Mouse (Mus musculus): ENCODE measurements around the gene Zbtb16. TPM values are rescaled to one million over a fixed set of nuclear protein-coding genes. Genes with fewer than 3 reads are reported as not detected.

The Zbtb16 gene
- total and polyA plus RNA-seq, 2 experiments = 7.2 to 24.2 TPM

- no peak for TF ChIP-seq POLR2A (IDR thresholded peaks at IDR 0.05; ENCODE audit: extremely low read depth, insufficient read depth, low read length)
- no peak for TF ChIP-seq CTCF (IDR thresholded peaks at IDR 0.05; ENCODE audit: low read depth, low read length)
- WGBS = 25% methylated on average over 8 of the region's 8 CpGs
- peak; percentile 99 for DNase-seq (ENCODE audit: extremely low read depth, low read depth, low spot score)
- H3K36me3 ChIP-seq (ENCODE audit: control insufficient read depth, insufficient read depth, low read length) = no peaks in the 10 kb centered on the region
- H3K79me2 ChIP-seq (ENCODE audit: control insufficient read depth, insufficient read depth, low read length) = peaks cover 10% of the 10 kb centered on the region; the same call in 1 of the 2 replicates
- H3K4me1 ChIP-seq (ENCODE audit: control insufficient read depth, insufficient read depth, low read length) = peaks cover 36% of the 10 kb centered on the region
- H3K27me3 ChIP-seq (ENCODE audit: control insufficient read depth, insufficient read depth, low read length) = no peaks in the 10 kb centered on the region
- peak overlapping the region; percentile 96 for H3K27ac ChIP-seq (replicated peaks; ENCODE audit: insufficient read depth, low read depth, low read length)
- H3K9ac ChIP-seq (ENCODE audit: low read depth, low read length) = peak overlapping the region; percentile 65
- no peak overlapping the region for H3K4me3 ChIP-seq (ENCODE audit: insufficient read depth, low read depth, low read length)
Measured at GRCm38 (mm10) chr9:48800627-48801026, 35.4 kb downstream of the Zbtb16 start.

GRCm38 (mm10) chr9:48798044-48798443 lies 38.0 kb downstream of the Zbtb16 start:
- Histone ChIP-seq H3K27ac (replicated peaks; ENCODE audit: insufficient read depth, low read depth, low read length) (peak overlapping the region; percentile 80), H3K9ac (ENCODE audit: low read depth, low read length) (peak overlapping the region; percentile 81), H3K4me1 (ENCODE audit: control insufficient read depth, insufficient read depth, low read length) (peaks cover 48% of the 10 kb centered on the region), H3K27me3 (ENCODE audit: control insufficient read depth, insufficient read depth, low read length) (no peaks in the 10 kb centered on the region), H3K79me2 (ENCODE audit: control insufficient read depth, insufficient read depth, low read length) (peaks cover 11% of the 10 kb centered on the region; the same call in 1 of the 2 replicates), H3K36me3 (ENCODE audit: control insufficient read depth, insufficient read depth, low read length) (no peaks in the 10 kb centered on the region), H3K4me3 (ENCODE audit: insufficient read depth, low read depth, low read length) (peak overlapping the region; percentile 43)
- WGBS = 19% methylated on average over 6 of the region's 6 CpGs
- TF ChIP-seq POLR2A (IDR thresholded peaks at IDR 0.05; ENCODE audit: extremely low read depth, insufficient read depth, low read length) (peak; percentile 66), CTCF (IDR thresholded peaks at IDR 0.05; ENCODE audit: low read depth, low read length) (no peak)
- DNase-seq (ENCODE audit: extremely low read depth, low read depth, low spot score) = peak; percentile 93

GRCm38 (mm10) chr9:48796267-48796822 lies 39.7 kb downstream of the Zbtb16 start:
- Histone ChIP-seq H3K27ac (replicated peaks; ENCODE audit: insufficient read depth, low read depth, low read length) (peak overlapping the region; percentile 88), H3K4me1 (ENCODE audit: control insufficient read depth, insufficient read depth, low read length) (peaks cover 44% of the 10 kb centered on the region), H3K36me3 (ENCODE audit: control insufficient read depth, insufficient read depth, low read length) (peaks cover 3% of the 10 kb centered on the region)

GRCm38 (mm10) chr9:48795740-48796139 lies 40.3 kb downstream of the Zbtb16 start:
- peak overlapping the region; percentile 88 for H3K27ac ChIP-seq (replicated peaks; ENCODE audit: insufficient read depth, low read depth, low read length)
- peak overlapping the region; percentile 56 for H3K9ac ChIP-seq (ENCODE audit: low read depth, low read length)
- peak; percentile 76 for DNase-seq (ENCODE audit: extremely low read depth, low read depth, low spot score)
- TF ChIP-seq CTCF (IDR thresholded peaks at IDR 0.05; ENCODE audit: low read depth, low read length) (no peak), POLR2A (IDR thresholded peaks at IDR 0.05; ENCODE audit: extremely low read depth, insufficient read depth, low read length) (no peak)
- peaks cover 39% of the 10 kb centered on the region for H3K4me1 ChIP-seq (ENCODE audit: control insufficient read depth, insufficient read depth, low read length)
- WGBS = 20% methylated on average over 10 of the region's 10 CpGs
- peaks cover 3% of the 10 kb centered on the region for H3K36me3 ChIP-seq (ENCODE audit: control insufficient read depth, insufficient read depth, low read length)
- H3K79me2 ChIP-seq (ENCODE audit: control insufficient read depth, insufficient read depth, low read length) = peaks cover 32% of the 10 kb centered on the region; the same call in 1 of the 2 replicates
- H3K27me3 ChIP-seq (ENCODE audit: control insufficient read depth, insufficient read depth, low read length) = no peaks in the 10 kb centered on the region
- no peak overlapping the region for H3K4me3 ChIP-seq (ENCODE audit: insufficient read depth, low read depth, low read length)

More at GRCm38 (mm10) chr9:48796267-48796822, 39.7 kb downstream of the Zbtb16 start:
- H3K27me3 ChIP-seq (ENCODE audit: control insufficient read depth, insufficient read depth, low read length) = no peaks in the 10 kb centered on the region
- peak; percentile 74 for DNase-seq (ENCODE audit: extremely low read depth, low read depth, low spot score)
- TF ChIP-seq CTCF (IDR thresholded peaks at IDR 0.05; ENCODE audit: low read depth, low read length) (no peak), POLR2A (IDR thresholded peaks at IDR 0.05; ENCODE audit: extremely low read depth, insufficient read depth, low read length) (no peak)
- WGBS = 29% methylated on average over 11 of the region's 11 CpGs
- peaks cover 27% of the 10 kb centered on the region; the same call in 1 of the 2 replicates for H3K79me2 ChIP-seq (ENCODE audit: control insufficient read depth, insufficient read depth, low read length)
- peak overlapping the region; percentile 79 for H3K9ac ChIP-seq (ENCODE audit: low read depth, low read length)
- peak overlapping the region; percentile 47 for H3K4me3 ChIP-seq (ENCODE audit: insufficient read depth, low read depth, low read length)

GRCm38 (mm10) chr9:48795095-48795494 lies 40.9 kb downstream of the Zbtb16 start:
- H3K4me1 ChIP-seq (ENCODE audit: control insufficient read depth, insufficient read depth, low read length) = peaks cover 37% of the 10 kb centered on the region
- H3K27me3 ChIP-seq (ENCODE audit: control insufficient read depth, insufficient read depth, low read length) = no peaks in the 10 kb centered on the region
- peaks cover 3% of the 10 kb centered on the region for H3K36me3 ChIP-seq (ENCODE audit: control insufficient read depth, insufficient read depth, low read length)
- no peak overlapping the region for H3K4me3 ChIP-seq (ENCODE audit: insufficient read depth, low read depth, low read length)
- peaks cover 37% of the 10 kb centered on the region; the same call in 1 of the 2 replicates for H3K79me2 ChIP-seq (ENCODE audit: control insufficient read depth, insufficient read depth, low read length)
- peak overlapping the region; percentile 37; the same call in 1 of the 2 replicates for H3K9ac ChIP-seq (ENCODE audit: low read depth, low read length)
- DNase-seq (ENCODE audit: extremely low read depth, low read depth, low spot score) = peak; percentile 88
- TF ChIP-seq CTCF (IDR thresholded peaks at IDR 0.05; ENCODE audit: low read depth, low read length) = no peak
- 18% methylated on average over 8 of the region's 8 CpGs for WGBS
- peak overlapping the region; percentile 88 for H3K27ac ChIP-seq (replicated peaks; ENCODE audit: insufficient read depth, low read depth, low read length)

GRCm38 (mm10) chr9:48794463-48794862 lies 41.6 kb downstream of the Zbtb16 start:
- peaks cover 39% of the 10 kb centered on the region; the same call in 1 of the 2 replicates for H3K79me2 ChIP-seq (ENCODE audit: control insufficient read depth, insufficient read depth, low read length)
- no peak overlapping the region for H3K4me3 ChIP-seq (ENCODE audit: insufficient read depth, low read depth, low read length)
- H3K4me1 ChIP-seq (ENCODE audit: control insufficient read depth, insufficient read depth, low read length) = peaks cover 32% of the 10 kb centered on the region
- no peak for DNase-seq (ENCODE audit: extremely low read depth, low read depth, low spot score)
- peak overlapping the region; percentile 88 for H3K27ac ChIP-seq (replicated peaks; ENCODE audit: insufficient read depth, low read depth, low read length)
- H3K9ac ChIP-seq (ENCODE audit: low read depth, low read length) = peak overlapping the region; percentile 28
- 83% methylated on average over 2 of the region's 2 CpGs for WGBS
- peaks cover 3% of the 10 kb centered on the region for H3K36me3 ChIP-seq (ENCODE audit: control insufficient read depth, insufficient read depth, low read length)
- TF ChIP-seq POLR2A (IDR thresholded peaks at IDR 0.05; ENCODE audit: extremely low read depth, insufficient read depth, low read length) (no peak), CTCF (IDR thresholded peaks at IDR 0.05; ENCODE audit: low read depth, low read length) (no peak)
- no peaks in the 10 kb centered on the region for H3K27me3 ChIP-seq (ENCODE audit: control insufficient read depth, insufficient read depth, low read length)
